Mouse (Mus musculus): Measurements from ENCODE around the gene Nes.

The Nes gene

DNA sequence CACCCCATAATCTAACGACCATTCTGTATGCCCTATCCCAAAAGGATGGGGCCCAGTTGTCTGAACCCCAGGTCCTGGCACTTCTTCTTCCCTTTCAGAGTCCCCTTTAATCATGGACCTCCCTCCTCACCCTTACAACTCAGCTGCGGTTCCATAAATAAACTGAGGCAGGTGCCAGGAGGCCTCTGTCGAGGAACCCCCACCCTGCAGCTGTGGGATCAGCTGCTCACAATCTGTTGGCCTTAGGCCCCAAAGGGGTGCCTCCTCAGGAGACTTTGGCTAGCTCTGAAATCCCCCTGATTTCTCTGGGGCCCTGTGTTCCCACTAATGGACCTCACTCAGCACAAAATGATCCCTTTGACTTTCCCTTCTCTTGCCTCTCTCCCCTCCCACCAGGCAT is 13.2 kb downstream of the Nes start:
- DNase-seq, result no peak

DNA sequence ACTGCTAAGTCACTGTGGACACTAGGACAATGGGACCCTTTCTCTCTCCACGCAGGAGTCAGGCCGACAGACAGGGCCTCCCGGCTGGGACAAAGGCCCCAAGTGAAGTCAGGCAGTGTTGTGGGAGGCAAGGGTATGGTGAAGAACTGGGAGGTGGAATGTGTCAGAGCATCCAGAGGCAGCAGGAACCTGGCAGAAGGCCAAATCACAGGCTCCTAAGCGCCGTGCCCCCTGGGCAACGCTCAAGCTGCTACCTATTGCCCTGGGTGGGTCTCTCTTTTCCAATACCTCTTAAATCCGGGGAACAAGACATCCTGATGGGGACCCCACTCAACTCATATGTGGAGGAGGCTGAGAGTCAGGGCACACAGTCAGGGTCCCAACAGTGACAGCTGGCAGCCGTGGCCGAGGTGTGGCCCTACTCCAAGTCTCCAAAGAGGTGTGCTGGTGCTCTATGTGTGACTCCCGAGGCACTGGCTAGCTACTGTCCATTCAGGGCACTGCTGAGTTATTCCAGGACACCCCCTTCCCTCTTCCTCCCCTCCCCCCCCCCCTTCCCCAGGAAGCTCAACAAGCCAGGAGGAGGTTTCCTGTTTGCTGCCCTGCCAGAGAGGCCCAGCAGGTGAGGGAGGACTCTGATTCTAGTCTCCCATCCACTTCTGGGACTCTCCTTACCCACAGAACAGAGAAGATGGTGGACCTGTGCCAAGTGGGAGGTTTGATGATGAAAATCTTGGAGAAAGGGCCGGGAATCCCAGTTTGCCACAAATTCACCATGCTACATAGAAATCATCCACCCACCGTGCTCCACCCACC is 14.8 kb downstream of the Nes start:
- DNase-seq, result no peak

DNA sequence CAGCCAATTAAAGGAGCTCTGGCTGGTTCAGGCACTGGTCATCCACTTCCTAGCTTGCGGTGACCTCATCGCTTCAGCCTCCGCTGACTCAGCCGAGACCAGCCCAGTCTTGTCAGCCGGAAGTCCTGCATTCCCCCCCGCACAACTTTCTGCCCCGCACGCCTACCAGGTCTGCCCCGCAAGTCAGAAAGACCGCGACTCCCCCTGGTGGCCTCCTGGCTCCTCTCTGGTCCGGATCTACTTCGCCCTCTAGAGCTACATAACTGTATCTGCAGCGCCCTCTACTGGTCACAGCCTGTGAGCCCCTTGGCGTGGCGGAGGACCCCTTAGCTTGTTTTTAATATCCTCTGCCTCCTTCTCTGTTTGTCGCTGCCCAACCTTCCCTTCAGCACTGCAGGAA is 16.0 kb downstream of the Nes start:
- peak; percentile 94 for DNase-seq

DNA sequence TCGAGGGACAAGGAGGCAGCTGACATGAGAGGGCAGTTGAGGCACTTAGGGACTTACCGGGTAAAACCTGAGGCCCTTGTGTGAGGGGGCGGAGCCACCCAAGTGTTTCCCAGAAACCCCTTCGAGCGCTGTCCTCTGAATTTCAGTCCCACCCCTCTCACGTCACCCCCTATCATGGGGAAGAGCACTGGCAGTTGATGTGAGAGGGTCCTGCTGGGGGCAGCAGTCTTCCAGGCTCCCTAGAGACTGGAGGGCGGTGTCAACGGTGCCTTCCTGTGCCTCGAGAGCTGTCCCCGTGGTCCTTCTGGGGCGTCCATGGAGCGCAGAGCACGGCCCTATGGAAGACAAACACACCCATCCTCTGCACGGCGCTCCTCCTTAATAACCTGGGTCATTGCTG is 16.8 kb downstream of the Nes start:
- peak; percentile 76 for DNase-seq

DNA sequence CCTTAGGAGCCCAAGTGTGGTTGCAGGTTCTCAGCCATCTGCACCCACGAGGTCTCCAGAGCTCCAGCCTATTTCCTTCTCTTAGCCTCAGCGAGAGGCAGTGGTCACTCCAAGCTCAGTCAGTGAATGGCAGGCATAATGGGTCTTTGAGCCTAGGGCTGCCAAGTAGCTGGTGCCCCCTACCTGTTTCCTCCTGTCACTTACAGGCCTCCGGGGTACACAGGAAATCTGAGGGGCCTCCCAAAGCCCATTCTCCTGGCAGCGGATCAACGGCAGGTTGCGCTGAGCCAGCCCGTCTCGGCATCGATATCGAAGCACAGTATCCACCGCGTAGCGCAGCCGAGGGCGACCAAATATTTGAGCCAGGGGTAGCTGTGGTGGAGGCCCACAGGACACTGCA is 17.2 kb downstream of the Nes start:
- no peak for DNase-seq

DNA sequence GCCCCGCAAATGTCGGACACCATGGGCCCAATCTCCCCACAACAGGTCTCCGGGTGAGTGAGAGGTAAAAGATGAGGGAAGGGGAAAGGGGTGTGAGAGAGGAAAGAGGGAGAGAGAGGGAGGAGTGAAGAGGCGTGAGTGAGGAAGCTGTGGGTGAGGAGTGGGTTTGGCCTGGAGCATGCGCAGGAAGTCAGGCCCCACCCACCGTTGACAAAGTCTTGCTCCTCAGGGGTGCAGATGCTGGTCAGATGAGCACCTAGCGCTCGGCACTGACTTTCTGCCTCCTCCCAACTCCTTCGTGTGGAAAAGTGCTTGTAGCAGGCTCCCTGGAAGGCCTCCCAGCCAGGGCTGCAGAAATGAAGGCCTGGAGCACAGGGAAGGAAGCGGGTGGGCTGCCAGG is 19.1 kb downstream of the Nes start:
- DNase-seq, result no peak

DNA sequence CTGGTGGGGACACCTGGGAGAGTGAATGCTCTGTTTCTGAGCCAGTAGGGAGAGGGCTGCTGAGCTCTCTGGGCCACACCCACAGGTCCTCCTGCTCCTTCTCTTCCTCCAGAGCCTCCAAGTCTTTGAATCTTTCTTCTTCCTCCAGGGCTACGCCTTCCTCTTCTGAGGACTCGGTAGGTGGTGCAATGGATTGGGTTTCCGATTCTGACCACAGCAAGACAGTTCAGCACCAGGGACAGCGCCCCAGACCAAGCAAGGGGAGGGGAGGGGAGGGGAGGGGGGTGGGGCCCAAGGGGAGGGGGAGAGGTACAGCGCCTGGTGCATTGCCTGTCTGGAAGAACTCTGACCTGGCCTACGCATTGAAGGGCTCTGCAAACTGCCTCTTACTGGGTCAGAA is 22.6 kb downstream of the Nes start:
- peak; percentile 70 for DNase-seq

DNA sequence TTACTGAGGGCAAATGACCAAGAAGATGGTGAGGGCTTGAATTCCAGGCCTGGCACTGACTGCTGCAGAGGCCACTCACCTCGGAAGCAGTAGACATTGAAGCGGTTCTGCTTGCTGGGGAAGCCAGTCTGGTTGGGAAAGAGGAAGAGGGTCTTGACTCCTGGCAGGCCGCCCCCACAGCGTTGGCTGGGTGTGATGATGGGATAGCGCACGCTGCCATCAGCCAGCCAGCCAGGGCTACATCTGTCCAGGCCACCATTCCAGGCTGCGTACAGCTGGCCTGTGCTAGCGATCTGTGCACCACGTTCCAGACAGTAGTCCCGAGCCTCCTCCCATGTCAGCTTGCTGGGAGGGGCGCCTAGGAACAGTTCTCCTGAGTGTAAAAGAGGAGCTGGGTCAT is 24.5 kb downstream of the Nes start:
- DNase-seq, result no peak

DNA sequence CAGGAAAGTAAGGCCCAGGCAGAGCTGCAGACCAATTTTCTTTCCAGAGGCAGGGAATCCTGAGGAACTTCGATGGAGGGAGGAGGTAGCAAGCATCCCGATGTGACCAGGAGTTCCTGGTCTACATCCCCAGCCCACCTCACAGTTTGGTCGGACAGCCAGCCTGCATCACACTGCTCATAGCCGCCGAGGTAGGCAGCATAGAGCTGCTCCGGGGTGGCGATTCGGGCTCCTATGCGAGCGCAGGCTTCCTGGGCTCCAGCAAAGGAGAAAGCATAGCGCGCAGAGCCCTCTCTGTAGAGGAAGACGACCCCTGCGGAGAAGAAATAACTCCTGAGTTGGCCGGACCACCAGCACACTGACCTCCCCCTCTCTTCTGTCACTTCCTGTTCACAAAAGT is 25.5 kb downstream of the Nes start:
- DNase-seq, result no peak

DNA sequence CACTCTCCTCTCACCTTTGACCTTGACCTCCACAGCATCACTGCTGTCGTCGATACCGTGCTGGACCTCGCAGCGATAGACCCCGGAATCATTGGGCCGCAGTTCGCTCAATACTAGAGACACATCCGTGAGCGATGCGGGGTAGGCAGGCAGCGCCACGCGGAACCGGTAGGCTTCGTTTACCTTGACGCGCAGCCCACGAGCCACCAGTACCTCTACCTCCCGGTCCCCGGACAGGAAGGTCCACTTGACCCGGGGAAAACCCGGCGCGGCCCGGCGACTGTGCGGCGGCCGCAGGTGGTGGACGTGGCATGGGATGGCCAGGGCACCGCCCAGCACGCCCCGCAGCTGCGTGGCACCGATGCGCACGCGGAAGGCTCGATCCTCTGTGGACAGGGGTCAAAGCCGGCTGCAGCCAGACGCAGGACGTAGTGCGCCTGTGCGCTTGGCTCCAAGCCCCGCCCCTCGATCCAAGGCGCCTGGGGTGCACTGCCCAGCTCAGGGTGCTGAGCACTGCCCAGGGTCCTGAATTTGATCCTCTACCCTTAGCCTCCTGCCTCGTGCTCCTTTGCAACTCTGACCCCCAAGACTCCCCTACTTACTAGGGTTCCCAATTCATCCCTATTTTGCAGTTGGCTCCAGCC is 26.2 kb downstream of the Nes start:
- DNase-seq, result peak; percentile 31

DNA sequence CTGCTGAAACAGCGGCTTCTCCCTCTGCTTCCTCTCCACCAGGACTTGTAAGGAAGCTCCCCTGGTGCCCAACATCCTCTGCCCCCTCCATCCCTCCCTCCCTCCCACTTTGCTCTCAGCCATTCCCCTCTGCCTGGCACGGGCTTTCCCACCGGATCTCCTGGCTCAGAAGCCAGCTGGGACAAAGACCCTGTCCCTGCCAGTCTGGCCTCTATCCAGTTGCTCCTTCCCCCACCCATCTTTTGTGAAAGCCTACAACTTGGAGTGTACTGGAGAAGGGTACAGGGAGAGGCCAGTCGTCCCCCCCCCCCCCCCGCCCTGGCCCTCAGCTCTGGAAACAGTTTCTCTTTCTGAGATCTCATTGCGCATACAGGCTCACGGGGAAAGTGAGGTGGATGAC is 27.9 kb downstream of the Nes start:
- DNase-seq, result no peak

DNA sequence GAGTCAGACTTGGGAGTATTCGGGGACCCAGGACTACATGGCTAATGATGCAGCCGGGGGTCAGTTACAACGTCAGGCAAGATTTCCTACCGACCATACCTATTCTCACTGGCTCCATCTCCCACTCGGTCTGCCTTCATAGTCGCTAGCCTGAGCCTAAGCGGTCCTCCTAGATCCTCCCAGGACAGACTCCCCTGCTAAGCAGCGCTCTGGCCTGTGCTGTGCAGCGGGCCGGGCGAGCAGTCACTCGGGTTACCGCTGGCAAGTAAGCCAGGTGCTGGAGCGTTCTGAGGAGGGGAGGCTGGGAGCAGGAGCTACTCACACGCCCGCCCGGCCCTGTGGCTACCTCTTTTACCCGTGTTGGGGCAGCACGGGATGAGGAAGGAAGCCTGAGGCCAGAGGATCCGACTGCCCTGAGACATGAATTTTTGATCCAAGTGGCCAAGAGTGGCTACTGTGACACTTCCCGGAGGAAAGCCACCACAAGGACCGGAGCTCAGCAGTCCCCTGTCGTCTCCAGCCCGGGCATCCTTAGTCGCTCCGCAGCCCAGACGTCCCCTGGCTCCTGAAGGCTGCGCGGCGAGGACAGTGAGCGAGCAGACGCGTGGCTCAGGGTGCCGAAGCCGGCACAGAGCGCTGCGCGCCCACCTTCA is 28.5 kb downstream of the Nes start:
- DNase-seq, result no peak

DNA sequence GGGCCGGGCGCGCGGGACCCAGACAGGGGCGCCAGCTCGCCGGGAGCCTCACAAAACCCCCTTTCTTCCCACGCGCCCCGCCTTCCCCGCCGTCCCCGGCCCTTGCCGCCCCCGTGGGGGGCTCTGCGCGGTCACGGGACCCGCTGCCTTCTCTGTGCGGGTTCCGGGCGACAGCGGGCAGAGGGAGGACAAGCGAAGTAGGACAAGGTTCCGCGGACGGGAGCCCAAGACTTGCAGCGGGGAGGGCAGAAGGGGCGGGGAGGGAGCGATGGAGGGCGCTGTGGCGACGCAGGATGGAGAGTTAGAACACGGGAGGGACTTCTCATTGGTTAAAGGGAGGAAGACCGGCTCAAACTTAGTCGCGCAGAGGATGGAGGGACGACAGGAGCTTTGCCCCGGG is 29.3 kb downstream of the Nes start, which contains the start of gene Bcan:
Gene Bcan, minus strand, starts transcription at position 50 of the 400 bp plus-strand sequence.
- no peak for DNase-seq

DNA sequence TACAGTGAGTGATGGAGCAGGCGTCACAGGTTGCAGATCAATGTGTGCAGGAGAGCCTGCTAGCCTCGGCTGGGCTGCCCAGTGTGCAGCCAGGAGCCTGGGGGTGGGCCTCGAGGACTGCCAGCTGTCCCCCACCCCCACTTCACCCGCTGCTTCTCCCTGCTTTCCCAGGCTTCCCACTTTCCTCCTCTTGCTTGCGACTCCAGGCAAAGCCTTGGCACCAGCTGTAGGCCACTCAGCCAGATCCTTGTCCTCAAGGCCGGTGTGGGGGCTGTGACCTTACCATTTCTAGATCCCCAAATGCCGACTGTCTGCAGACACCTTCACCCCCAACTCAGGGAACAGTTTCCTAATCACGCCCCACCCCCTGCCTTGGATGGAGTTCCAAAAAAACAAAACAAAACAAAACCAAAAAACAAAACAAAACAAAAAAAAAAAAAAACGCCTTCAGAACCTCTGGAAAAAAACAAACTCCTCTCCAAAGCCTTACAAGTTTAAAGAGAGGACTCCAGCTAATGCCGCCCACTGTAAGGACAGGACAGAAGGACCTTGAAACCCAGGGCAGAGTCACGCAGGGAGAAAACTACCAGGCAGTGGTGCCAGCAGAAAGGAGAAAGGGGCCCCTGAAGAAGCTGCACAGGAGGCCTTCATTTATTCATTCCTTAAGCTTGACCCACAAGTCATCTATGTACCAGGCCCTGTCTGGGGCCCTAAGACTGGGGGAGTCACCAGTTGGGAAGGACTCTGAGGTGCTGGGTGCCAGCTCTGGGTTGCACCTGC is 30.1 kb downstream of the Nes start:
- no peak for DNase-seq

DNA sequence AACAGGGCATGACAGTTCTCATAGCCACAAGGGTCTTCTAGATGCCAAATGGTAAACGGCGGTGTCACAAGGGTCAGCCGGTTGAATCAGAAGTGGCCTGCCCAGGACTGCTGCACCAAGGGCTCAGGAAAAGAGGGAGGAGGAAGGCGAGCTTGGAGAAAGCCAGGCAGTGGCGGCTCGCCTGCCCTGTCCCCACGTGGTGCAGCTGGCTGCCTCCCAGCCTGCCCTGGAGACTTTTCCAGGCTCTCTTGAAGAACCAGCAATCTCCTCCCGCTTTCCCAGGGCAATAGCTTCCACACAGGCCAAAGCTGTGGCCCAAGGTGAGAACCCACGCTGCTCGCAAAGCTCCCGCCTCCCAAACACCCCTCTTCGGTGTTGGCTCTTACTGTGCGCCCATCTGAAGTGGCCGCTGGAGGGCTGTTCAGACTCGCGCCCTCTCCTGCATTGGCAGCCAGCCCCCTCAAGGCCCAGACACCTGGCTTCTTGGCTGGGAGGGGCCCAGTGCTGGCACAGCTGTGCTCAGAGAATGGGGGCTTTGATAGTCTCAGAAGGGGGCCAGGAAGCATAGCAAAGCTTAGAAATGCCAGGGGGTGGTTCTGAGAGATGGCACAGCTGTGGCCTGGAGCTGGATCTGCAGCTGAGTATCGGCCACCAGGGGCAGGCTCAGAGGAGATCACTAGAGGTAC is 31.6 kb downstream of the Nes start:
- no peak for DNase-seq

DNA sequence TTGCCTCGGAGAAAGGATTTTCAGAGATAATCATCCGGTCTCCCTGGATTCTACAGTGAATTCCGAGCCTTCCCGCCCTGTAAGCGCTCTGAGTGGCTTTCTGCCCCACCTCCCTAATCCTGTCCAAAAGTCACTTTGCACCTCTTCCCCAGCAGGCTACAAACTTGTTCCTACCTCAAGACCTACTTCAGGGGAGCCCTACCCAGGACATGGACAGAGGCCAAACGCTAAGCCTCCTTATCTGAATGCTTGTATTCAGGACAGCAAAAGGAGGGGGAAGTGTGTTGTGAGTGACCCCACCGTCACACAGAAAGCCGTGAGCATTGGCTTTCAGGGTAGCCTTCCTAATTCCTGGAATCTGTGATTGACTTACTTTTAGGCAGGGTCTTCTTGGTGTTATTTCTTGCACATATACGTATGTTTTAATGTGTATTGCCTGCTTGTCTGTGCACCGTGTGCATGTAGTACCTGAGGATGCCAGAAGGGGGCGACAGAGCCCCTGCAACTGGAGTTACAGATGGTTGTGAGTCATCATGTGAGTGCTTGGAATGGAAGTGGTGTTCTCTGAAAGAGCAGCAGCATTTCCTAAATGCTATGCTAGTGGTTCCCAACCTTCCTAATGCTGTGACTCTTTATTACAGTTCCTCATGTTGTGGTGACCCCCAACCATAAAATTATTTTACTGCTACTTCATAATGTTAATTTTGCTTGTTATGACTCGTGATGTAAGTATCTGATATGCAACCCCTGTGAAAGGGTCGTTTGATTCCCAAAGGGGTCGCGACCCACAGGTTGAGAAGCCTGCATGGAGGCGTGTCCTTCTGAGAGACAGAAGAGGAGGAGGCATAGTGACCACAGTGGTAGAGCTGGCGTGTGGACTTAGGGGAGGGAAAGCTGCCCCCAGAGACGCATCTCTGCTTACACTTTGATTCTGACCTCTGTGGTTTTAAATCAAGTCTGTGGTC is 35.2 kb downstream of the Nes start:
- no peak for DNase-seq

DNA sequence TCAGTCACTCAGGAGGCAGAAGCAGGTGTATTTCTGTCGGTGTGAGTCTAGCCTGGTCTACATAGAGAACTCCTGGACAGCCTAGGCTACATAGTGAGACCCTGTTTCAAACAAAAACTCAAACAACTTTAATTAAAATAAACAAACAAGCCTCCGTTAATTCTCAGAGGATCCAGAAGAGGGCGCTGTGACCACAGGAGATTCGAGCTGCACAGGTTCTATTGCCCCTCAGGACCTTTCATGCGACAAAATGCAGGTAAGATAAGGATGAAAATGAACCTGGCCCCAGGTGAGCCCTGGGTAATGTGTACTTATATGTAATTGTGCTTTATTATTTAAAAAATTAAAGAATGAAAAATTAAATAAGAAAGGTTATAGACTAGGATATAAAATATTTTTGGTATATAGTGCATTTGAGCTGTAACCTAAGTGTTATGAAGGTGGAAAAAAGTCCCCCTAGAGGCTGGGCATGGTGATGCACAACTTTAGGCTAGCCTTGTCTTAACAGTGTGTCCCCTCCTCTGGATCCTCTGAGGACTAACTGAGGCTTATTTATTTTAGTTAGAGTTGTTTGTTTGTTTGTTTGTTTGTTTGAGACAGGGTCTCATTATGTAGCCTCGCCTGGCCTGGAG is 39.9 kb downstream of the Nes start:
- DNase-seq, result peak; percentile 28

DNA sequence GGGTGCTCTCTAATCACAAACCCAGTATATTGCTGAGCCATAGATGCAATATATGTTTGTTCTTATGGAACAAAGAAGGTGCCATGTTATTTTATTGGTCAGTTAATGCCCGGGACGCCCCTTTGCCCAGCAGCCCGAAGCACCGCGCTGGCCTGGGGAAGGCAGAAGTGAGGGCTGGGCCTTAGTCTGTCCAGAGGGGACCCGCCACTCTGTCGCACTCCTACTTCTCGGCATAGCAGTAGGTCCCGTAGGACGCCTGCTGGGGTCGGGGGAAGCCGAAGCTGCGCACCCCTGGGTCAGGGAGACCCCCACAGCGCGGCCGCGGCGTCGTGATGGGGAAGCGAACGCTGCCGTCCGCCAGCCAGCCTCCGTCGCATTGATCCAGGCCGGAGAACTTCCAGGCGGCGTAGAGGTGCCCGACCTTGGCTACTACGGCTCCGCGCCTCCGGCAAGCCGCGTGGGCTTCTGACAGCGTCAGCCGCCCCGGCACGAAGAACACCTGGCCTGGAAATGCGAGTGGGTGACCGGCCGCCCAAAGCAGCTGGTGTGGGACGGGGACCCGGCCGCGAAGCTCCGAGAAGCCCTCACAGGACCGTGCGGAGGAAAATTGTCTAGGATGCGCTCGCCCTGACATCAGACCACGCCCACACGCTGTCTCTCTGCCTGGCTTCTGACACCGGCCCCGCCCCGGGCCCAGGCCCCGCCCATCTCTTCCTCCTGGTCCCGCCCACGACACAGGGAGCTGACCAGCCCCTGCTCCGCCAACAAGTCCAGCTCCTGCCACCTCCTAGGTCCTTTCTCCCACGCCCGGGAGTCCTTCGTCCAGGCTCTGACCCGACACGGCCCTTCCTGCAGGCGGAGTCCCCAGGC is 51.7 kb downstream of the Nes start:
- peak; percentile 94 for DNase-seq

DNA sequence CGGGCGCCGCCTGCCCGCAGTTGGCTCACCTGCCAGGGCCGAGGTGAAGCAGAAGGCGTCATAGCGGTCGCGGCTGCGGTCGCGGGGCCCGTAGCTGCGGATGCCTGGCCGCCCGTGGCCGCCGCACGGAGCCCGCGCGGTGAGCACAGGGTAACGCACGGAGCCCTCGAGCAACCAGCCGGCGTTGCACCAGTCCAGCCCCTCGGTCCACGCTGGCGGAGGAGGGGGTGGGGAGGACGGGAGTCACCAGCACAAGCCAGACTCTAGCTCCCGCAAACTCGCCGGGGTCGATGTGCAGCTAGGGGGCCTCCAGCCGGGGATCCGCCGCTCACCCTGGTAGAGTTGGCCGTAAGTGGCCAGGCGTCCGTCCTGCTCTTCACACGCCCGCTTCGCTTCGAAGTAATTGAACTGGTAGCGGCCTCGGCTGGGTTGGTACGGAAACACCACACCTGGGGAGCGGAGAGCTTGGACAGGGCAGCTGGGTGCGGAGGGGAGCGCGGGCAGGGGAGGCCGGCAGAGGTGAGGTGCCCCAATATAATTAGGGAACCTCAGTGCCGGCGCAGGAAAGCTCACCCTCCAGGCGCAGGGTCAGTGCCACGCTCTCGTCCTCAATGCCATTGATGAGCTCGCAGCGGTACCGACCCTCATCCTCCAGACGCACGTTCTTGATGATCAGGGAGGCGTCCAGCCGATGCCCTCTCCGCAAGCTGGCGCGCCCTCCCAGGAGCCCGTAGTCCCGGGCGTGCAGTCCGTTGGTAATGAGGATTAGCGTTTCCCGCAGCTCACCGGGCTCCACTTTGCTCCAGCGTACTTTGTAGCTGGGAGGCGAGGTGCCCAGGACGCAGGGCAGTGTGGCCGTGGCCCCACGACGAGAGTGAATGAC is 52.6 kb downstream of the Nes start:
- DNase-seq, result no peak

Measured in liver (tissue).